Comparison of ENCODE assay signal across 8 mouse cellular contexts in genomic region chr4:123200771-123201185, GRCm38 (mm10). TPM values are rescaled to one million over a fixed set of nuclear protein-coding genes. Genes with fewer than 3 reads are reported as not detected.
DNase-seq lines count a peak whose midpoint lies in the region; ATAC-seq and TF ChIP-seq lines count a peak whose summit lies in the region.

No protein-coding gene starts in this region.

- peaks cover 3% of the 10 kb centered on the region; the same call in 1 of the 2 replicates for H3K4me1 ChIP-seq in midbrain, postnatal 0 days (ENCODE audit: insufficient read depth, low read length)
- peaks cover 15% of the 10 kb centered on the region for H3K4me1 ChIP-seq in testis, adult 2 months (ENCODE audit: control insufficient read depth, insufficient read depth, low read length)

- intact Hi-C loops in gastrocnemius, postnatal 36 days (cut with DNase I), result loop anchor here (2.0 kb wide), 1 partner anchor 46 kb away; no protein-coding TSS in a partner anchor

- no peak overlapping the region for H3K27ac ChIP-seq in midbrain, postnatal 0 days (ENCODE audit: low read depth, low read length)
- no peak overlapping the region for H3K27ac ChIP-seq in testis, adult 2 months (ENCODE audit: control insufficient read depth, insufficient read depth, low read depth, low read length)

- peak overlapping the region; percentile 69 for H3K4me2 ChIP-seq in midbrain, postnatal 0 days (ENCODE audit: low read depth, low read length, poor library complexity, severe bottlenecking)

- peak overlapping the region; percentile 37 for H3K4me3 ChIP-seq in midbrain, postnatal 0 days (ENCODE audit: low read depth, low read length)
- peak overlapping the region; percentile 56 for H3K4me3 ChIP-seq in testis, adult 2 months (ENCODE audit: control insufficient read depth, low read depth, low read length)

- peak; percentile 90 for TF ChIP-seq CTCF in midbrain, postnatal 0 days (IDR thresholded peaks at IDR 0.05)
- peak; percentile 90 for TF ChIP-seq CTCF in testis, adult 2 months (IDR thresholded peaks at IDR 0.05; ENCODE audit: control insufficient read depth, insufficient read depth, insufficient replicate concordance, low read depth, low read length)

- TF ChIP-seq POLR2A in testis, adult 2 months (IDR thresholded peaks at IDR 0.05; ENCODE audit: control insufficient read depth, low read depth, low read length), result no peak

- no peaks in the 10 kb centered on the region for H3K36me3 ChIP-seq in midbrain, postnatal 0 days (ENCODE audit: insufficient read depth, low read length)
- no peaks in the 10 kb centered on the region for H3K36me3 ChIP-seq in testis, adult 2 months (ENCODE audit: control insufficient read depth, insufficient read depth, low read length)

- peak; percentile 89 for ATAC-seq in common myeloid progenitor, adult 5-6 weeks (replicated peaks; ENCODE audit: low read depth, poor library complexity, severe bottlenecking)
- peak; percentile 77 for ATAC-seq in midbrain, postnatal 0 days (ENCODE audit: low FRiP score)

- H3K27me3 ChIP-seq in midbrain, postnatal 0 days (ENCODE audit: insufficient read depth, low read length), result peaks cover 5% of the 10 kb centered on the region; the same call in 1 of the 2 replicates
- no peaks in the 10 kb centered on the region; the same call in 1 of the 2 replicates for H3K27me3 ChIP-seq in testis, adult 2 months (ENCODE audit: control insufficient read depth, insufficient read depth, low read length)

- WGBS in midbrain, postnatal 0 days, result 3% methylated on average over 15 of the region's 15 CpGs

- H3K9ac ChIP-seq in midbrain, postnatal 0 days (replicated peaks; ENCODE audit: low read length, poor library complexity, severe bottlenecking), result peak overlapping the region; percentile 37; the same call in 1 of the 2 replicates

- H3K9me3 ChIP-seq in midbrain, postnatal 0 days (ENCODE audit: low read length), result no peaks in the 10 kb centered on the region

- DNase-seq in urinary bladder, adult 18-20 months (ENCODE audit: low spot score in 2 of 2), result peak; percentile 33 to 64
- DNase-seq in urinary bladder, postnatal 10 days (ENCODE audit: low spot score), result no peak
- DNase-seq in gastrocnemius, postnatal 36 days, result peak; percentile 41 to 60
- DNase-seq in kidney, adult 11 months, result peak; percentile 28
- DNase-seq in liver, result peak; percentile 59
- peak; percentile 70 for DNase-seq in midbrain, postnatal 0 days (ENCODE audit: low spot score)

RNA-seq across cellular contexts. Expression of gene Nt5c1a, which starts 0.5 kb away (rescaled TPM):
- not detected in 2 replicates for total RNA-seq in common myeloid progenitor, adult 5-6 weeks (2017)
- total RNA-seq in gastrocnemius, postnatal 36 days (2021), result 10 to 100 TPM; 33.4 to 44.6 TPM
- 1.9 and 2.4 TPM in 2 replicates for total RNA-seq in midbrain, postnatal 0 days (2014; rRNA removed)
- polyA plus RNA-seq in midbrain, postnatal 0 days (2015; fragmentation: Nextera tagmentation; extraction: Ambion mirVana), result 0.33 and 0.45 TPM in 2 replicates
- polyA plus RNA-seq in testis, adult 2 months (2012; rRNA removed), result 0.22 and 0.38 TPM in 2 replicates

RNA-seq across cellular contexts. Expression of gene Hpcal4, which starts 17.8 kb away (rescaled TPM):
- total RNA-seq in common myeloid progenitor, adult 5-6 weeks (2017), result not detected in 2 replicates
- not detected for total RNA-seq in gastrocnemius, postnatal 36 days (2021)
- 53.7 and 64.5 TPM in 2 replicates for total RNA-seq in midbrain, postnatal 0 days (2014; rRNA removed)
- 63.4 and 67.6 TPM in 2 replicates for polyA plus RNA-seq in midbrain, postnatal 0 days (2015; fragmentation: Nextera tagmentation; extraction: Ambion mirVana)
- polyA plus RNA-seq in testis, adult 2 months (2012; rRNA removed), result 7.7 and 9.8 TPM in 2 replicates

RNA-seq across cellular contexts. Expression of gene Heyl, which starts 32.6 kb away (rescaled TPM):
- not detected in 2 replicates for total RNA-seq in common myeloid progenitor, adult 5-6 weeks (2017)
- total RNA-seq in gastrocnemius, postnatal 36 days (2021), result 1 to 10 TPM; 5.7 to 8.4 TPM
- total RNA-seq in midbrain, postnatal 0 days (2014; rRNA removed), result 2.9 and 5.0 TPM in 2 replicates
- polyA plus RNA-seq in midbrain, postnatal 0 days (2015; fragmentation: Nextera tagmentation; extraction: Ambion mirVana), result 4.7 and 5.1 TPM in 2 replicates
- 0.76 and 0.88 TPM in 2 replicates for polyA plus RNA-seq in testis, adult 2 months (2012; rRNA removed)

Comparison
In these comparisons a context has a peak if more than half of its experiments do, and no peak if none do; other contexts are left out.
1. RNA of gene Nt5c1a, which starts 0.5 kb away (total RNA-seq): 33.4 to 44.6 TPM in gastrocnemius, postnatal 36 days; 1.9 to 2.4 TPM in midbrain, postnatal 0 days and not detected in common myeloid progenitor, adult 5-6 weeks; every median in the first group is over 10 times any median in the second.
2. RNA of gene Hpcal4, which starts 17.8 kb away (total RNA-seq): 53.7 to 64.5 TPM in midbrain, postnatal 0 days; not detected in gastrocnemius, postnatal 36 days and not detected in common myeloid progenitor, adult 5-6 weeks; every median in the first group is over 10 times any median in the second.